8 mouse cellular contexts compared by ENCODE assay signal in the genomic region with DNA sequence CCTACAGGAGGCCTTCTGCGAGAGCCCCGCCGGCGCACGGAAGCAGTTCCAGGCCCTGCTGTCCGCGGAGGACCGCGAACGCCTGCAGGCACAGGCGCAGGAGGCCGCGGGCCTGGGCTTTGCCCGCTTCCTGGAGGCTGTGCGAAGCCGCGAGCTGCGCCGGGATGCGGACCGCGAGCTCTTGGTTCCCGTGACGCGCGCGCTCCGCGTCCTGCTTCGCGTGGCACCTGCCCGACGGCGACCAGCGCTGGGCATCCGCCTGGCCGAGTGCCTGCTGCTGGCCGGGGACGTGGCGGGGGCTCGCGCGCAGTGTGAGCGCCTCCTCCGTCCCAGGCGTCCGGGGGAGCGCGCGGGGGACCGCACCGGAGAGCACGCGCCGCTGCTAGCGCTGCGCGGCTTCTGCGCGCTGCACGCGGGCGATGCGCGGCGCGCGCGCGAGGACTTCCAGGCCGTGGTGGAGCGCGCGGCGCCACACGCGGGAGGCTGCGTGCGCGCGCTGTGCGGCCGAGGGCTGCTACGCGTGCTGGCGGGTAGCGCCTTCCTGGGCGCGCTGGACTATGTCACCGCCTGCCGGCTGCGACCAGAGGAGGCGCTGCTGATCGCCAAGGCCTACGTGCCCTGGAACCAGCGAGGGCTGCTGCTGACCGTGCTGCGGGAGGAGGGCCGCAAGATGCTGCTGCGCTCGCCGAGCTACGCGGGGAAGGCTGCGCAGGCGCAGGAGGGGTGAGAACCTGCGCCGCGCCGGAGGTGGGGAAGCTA. TPM values are rescaled to one million over a fixed set of nuclear protein-coding genes. Genes with fewer than 3 reads are reported as not detected.
DNase-seq lines count a peak whose midpoint lies in the region.

No protein-coding gene starts in this region.

- peak; percentile 78 for DNase-seq in adrenal gland, postnatal 25 days
- DNase-seq in embryo, embryonic 11 days: peak; percentile 95
- DNase-seq in gastrocnemius, postnatal 25 days: peak; percentile 74
- DNase-seq in induced T-regulatory cell, adult 2 months (ENCODE audit: low read depth): peak; percentile 59
- peak; percentile 88 to 95 for DNase-seq in left cerebral cortex, adult 18-20 months (ENCODE audit: low spot score in 2 of 2)
- peak; percentile 66 for DNase-seq in lung, postnatal 14 days
- peak; percentile 96 for DNase-seq in retina, postnatal 1 day
- DNase-seq in c-Kit-positive CD71-positive TER-119-positive erythroid progenitor cells, embryonic 14.5 days (ENCODE audit: low spot score): no peak

RNA-seq across cellular contexts. Expression of gene Mmel1, which starts 13.5 kb away (rescaled TPM):
- total RNA-seq in adrenal gland, postnatal 25 days (2021): 5.6 and 6.2 TPM in 2 replicates
- under 1 TPM; 0.13 to 0.24 TPM for total RNA-seq in gastrocnemius, postnatal 25 days (2021)
- total RNA-seq in left cerebral cortex, adult 18-20 months (2021): under 1 TPM; 0.60 to 0.70 TPM

RNA-seq across cellular contexts. Expression of gene Ttc34, which starts 18.6 kb away (rescaled TPM):
- 0.52 TPM in 1 of 2 replicates, not detected in the other for total RNA-seq in adrenal gland, postnatal 25 days (2021)
- not detected for total RNA-seq in gastrocnemius, postnatal 25 days (2021)
- 1 to 10 TPM; 1.9 to 2.0 TPM for total RNA-seq in left cerebral cortex, adult 18-20 months (2021)

RNA-seq across cellular contexts. Expression of gene Fam213b, which starts 43.0 kb away (rescaled TPM):
- total RNA-seq in adrenal gland, postnatal 25 days (2021): 126 and 172 TPM in 2 replicates
- total RNA-seq in gastrocnemius, postnatal 25 days (2021): 10 to 100 TPM; 81.5 to 81.6 TPM
- total RNA-seq in left cerebral cortex, adult 18-20 months (2021): 10 to 100 TPM; 67.7 to 70.2 TPM
